Mouse (Mus musculus) adrenal gland, postnatal 10 days (tissue): ENCODE results near the gene Sugp2. TPM values are rescaled to one million over a fixed set of nuclear protein-coding genes. Genes with fewer than 3 reads are reported as not detected.

ENCODE experiments used
- DNase-seq: peaks from one replicate; pipeline ENCODE4 v3.0.0; 2021; ENCODE audit warnings: mixed read lengths
- total RNA-seq, 2 experiments: library from RNA; stranded (reverse); gene quantifications; 2 replicates each; pipeline ENCODE4 v1.2.3; 2021

Gene Sugp2
- total RNA-seq, 2 experiments from 2014 or later: 28.9 to 48.5 TPM

GRCm38 (mm10) chr8:70220911-70221310 is 13.1 kb upstream of the Sugp2 start:
- DNase-seq: peak; percentile 63

- DNase-seq: no peak
Observed at GRCm38 (mm10) chr8:70222041-70222440, 12.0 kb upstream of the Sugp2 start.

GRCm38 (mm10) chr8:70223341-70223740 is 10.7 kb upstream of the Sugp2 start:
- peak; percentile 75 for DNase-seq

GRCm38 (mm10) chr8:70227997-70228396 is 6.0 kb upstream of the Sugp2 start:
- no peak for DNase-seq

GRCm38 (mm10) chr8:70230837-70231236 is 3.2 kb upstream of the Sugp2 start:
- DNase-seq: no peak

- no peak for DNase-seq
Observed at GRCm38 (mm10) chr8:70233606-70234005, 420 bp upstream of the Sugp2 start.

GRCm38 (mm10) chr8:70234781-70235128 is 729 bp downstream of the Sugp2 start:
- DNase-seq: no peak

- no peak for DNase-seq
Observed at GRCm38 (mm10) chr8:70237842-70238241, 3.8 kb downstream of the Sugp2 start.

GRCm38 (mm10) chr8:70240642-70241041 is 6.6 kb downstream of the Sugp2 start:
- no peak for DNase-seq

GRCm38 (mm10) chr8:70246622-70247021 is 12.6 kb downstream of the Sugp2 start:
- DNase-seq: peak; percentile 49

- no peak for DNase-seq
Observed at GRCm38 (mm10) chr8:70247841-70248240, 13.8 kb downstream of the Sugp2 start.

GRCm38 (mm10) chr8:70254628-70255027 is 20.6 kb downstream of the Sugp2 start:
- DNase-seq: no peak

- no peak for DNase-seq
Observed at GRCm38 (mm10) chr8:70257456-70257855, 23.4 kb downstream of the Sugp2 start.

- no peak for DNase-seq
Observed at GRCm38 (mm10) chr8:70258600-70258999, 24.6 kb downstream of the Sugp2 start.

- DNase-seq: no peak
Observed at GRCm38 (mm10) chr8:70259043-70259442, 25.0 kb downstream of the Sugp2 start.

- no peak for DNase-seq
Observed at GRCm38 (mm10) chr8:70267674-70268073, 33.6 kb downstream of the Sugp2 start.

GRCm38 (mm10) chr8:70268311-70268710 is 34.3 kb downstream of the Sugp2 start:
- no peak for DNase-seq

- DNase-seq: peak; percentile 42
Observed at GRCm38 (mm10) chr8:70268799-70269565, 35.0 kb downstream of the Sugp2 start.

- DNase-seq: peak; percentile 70
Observed at GRCm38 (mm10) chr8:70272949-70273348, 38.9 kb downstream of the Sugp2 start.

GRCm38 (mm10) chr8:70274350-70274749 is 40.3 kb downstream of the Sugp2 start:
- no peak for DNase-seq

- DNase-seq: no peak
Observed at GRCm38 (mm10) chr8:70276476-70276875, 42.5 kb downstream of the Sugp2 start.

- no peak for DNase-seq
Observed at GRCm38 (mm10) chr8:70278175-70278574, 44.1 kb downstream of the Sugp2 start.

GRCm38 (mm10) chr8:70279266-70279665 is 45.2 kb downstream of the Sugp2 start:
- no peak for DNase-seq

GRCm38 (mm10) chr8:70281001-70281400 is 47.0 kb downstream of the Sugp2 start:
- DNase-seq: no peak
